Mouse (Mus musculus) liver, adult 2 months (tissue): ENCODE measurements around the gene Efcab5. TPM values are rescaled to one million over a fixed set of nuclear protein-coding genes. Genes with fewer than 3 reads are reported as not detected.
A peak's percentile ranks its signal among the peaks of the same experiment; 100 is the strongest.
"Not testable (repeated sequence)": the region's sequence is repeated elsewhere in the genome, so short reads cannot be mapped to it uniquely, and the experiment has no call there.

Experiments
- DNase-seq: peaks from one replicate; pipeline ENCODE4 v3.0.0-alpha.2; 2011; ENCODE audit warnings: low read depth, low spot score; ENCODE audit errors: extremely low read depth
- H3K27ac ChIP-seq: fragments of 200-500 bp; replicated peaks from 2 replicates; pipeline ENCODE4 v1.5.1; 2012; ENCODE audit warnings: low read depth, mild to moderate bottlenecking, control low read depth, inconsistent platforms, low read length; ENCODE audit not compliant: insufficient read depth
- H3K27me3 ChIP-seq: fragments of 200-500 bp; 2 replicates; pipeline ENCODE4 v1.6.1; 2012; ENCODE audit warnings: mild to moderate bottlenecking, moderate library complexity, low read length, inconsistent platforms; ENCODE audit not compliant: control insufficient read depth, insufficient read depth
- H3K36me3 ChIP-seq: fragments of 200-500 bp; 2 replicates; pipeline ENCODE4 v1.6.1; 2012; ENCODE audit warnings: low read length, inconsistent platforms; ENCODE audit not compliant: control insufficient read depth, insufficient read depth
- H3K4me1 ChIP-seq: fragments of 200-500 bp; 2 replicates; pipeline ENCODE4 v1.6.1; 2011; ENCODE audit warnings: low read length; ENCODE audit not compliant: control insufficient read depth, insufficient read depth
- H3K4me3 ChIP-seq: fragments of 200-500 bp; 2 replicates; pipeline ENCODE4 v1.5.1; 2011; ENCODE audit warnings: low read depth, mild to moderate bottlenecking, control low read depth, low read length, moderate library complexity; ENCODE audit not compliant: insufficient read depth
- H3K79me2 ChIP-seq: fragments of 200-500 bp; 2 replicates; pipeline ENCODE4 v1.6.1; 2012; ENCODE audit warnings: inconsistent platforms, mild to moderate bottlenecking, low read length, moderate library complexity; ENCODE audit not compliant: control insufficient read depth, insufficient read depth
- H3K9ac ChIP-seq: fragments of 200-500 bp; 2 replicates; pipeline ENCODE4 v1.6.1; 2012; ENCODE audit warnings: low read depth, mild to moderate bottlenecking, control low read depth, inconsistent platforms, low read length
- CTCF ChIP-seq: fragments of 200-500 bp; IDR thresholded peaks from 2 replicates; pipeline ENCODE4 v1.5.1; 2011; ENCODE audit warnings: low read depth, low read length, control low read depth
- POLR2A ChIP-seq: fragments of 200-500 bp; IDR thresholded peaks from 2 replicates; pipeline ENCODE4 v1.6.1; 2011; ENCODE audit warnings: low read length, control low read depth; ENCODE audit not compliant: insufficient read depth; ENCODE audit errors: extremely low read depth
- WGBS: fragments of 180-500 bp; shearing (Covaris S2); methylation state at CpG from one replicate; pipeline ENCODE4 v1.1.7; 2018; 5-methylcytosine and 5-hydroxymethylcytosine counted together
- polyA plus RNA-seq: library from polyadenylated mRNA; depleted of rRNA; stranded (reverse); fragments of >200 nt; gene quantifications from 2 replicates; pipeline ENCODE4 v1.2.3, GENCODE M21; 2012
- total RNA-seq: library from RNA; depleted of rRNA; stranded (reverse); fragments of >200 nt; gene quantifications from 2 replicates; pipeline ENCODE4 v1.2.3, GENCODE M21; 2014

Efcab5 gene
- total and polyA plus RNA-seq, 2 experiments: 0.09 TPM; not detected in 1

DNA sequence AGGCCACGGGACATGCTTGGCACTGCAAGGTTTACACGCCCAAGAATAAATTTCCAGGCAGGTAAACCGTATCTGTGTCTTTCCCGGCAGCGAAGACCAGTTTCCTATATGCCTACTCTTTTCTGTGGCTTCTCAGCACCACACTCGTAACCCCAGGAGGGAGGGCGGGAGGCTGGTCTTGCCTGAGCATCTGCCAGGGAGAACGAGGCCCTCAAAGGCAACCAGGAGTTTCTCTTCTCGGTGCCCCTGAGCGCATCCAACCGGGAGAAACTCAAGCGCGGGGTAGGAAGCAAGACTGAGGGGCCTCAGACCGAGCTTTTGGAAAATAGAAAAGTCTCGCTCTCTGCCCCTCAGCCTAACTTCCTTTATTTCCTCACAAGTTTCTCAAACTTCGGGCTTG lies 111.0 kb downstream of the Efcab5 start:
- Histone ChIP-seq H3K79me2 (peaks cover 19% of the 10 kb centered on the region; the same call in 1 of the 2 replicates), H3K9ac (peak overlapping the region; percentile 58), H3K27ac (no peak overlapping the region), H3K4me1 (no peaks in the 10 kb centered on the region), H3K36me3 (peaks cover 13% of the 10 kb centered on the region), H3K4me3 (peak overlapping the region; percentile 77), H3K27me3 (no peaks in the 10 kb centered on the region)
- WGBS: 2% methylated on average over 16 of the region's 16 CpGs
- TF ChIP-seq POLR2A (no peak), CTCF (no peak)
- peak; percentile 12 for DNase-seq

DNA sequence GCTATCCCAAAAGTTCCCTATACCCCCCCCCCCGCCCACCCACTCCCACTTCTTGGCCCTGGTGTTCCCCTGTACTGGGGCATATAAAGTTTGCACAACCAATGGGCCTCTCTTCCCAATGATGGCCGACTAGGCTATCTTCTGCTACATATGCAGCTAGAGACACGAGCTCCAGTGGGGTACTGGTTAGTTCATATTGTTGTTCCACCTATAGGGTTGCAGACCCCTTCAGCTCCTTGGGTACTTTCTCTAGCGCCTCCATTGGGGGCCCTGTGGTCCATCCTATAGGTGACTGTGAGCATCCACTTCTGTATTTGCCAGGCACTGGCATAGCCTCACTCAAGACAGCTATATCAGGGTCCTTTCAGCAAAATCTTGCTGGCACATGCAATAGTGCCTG lies 111.4 kb downstream of the Efcab5 start:
- H3K9ac ChIP-seq: peak overlapping the region; percentile 58; the same call in 1 of the 2 replicates
- peaks cover 21% of the 10 kb centered on the region; the same call in 1 of the 2 replicates for H3K79me2 ChIP-seq
- H3K4me1 ChIP-seq, H3K27ac ChIP-seq, DNase-seq, H3K27me3 ChIP-seq: not testable (repeated sequence)
- H3K36me3 ChIP-seq: peaks cover 13% of the 10 kb centered on the region
- 63% methylated on average over 4 of the region's 4 CpGs for WGBS
- peak overlapping the region; percentile 77 for H3K4me3 ChIP-seq

- TF ChIP-seq POLR2A (no peak), CTCF (peak; percentile 9; the same call in 1 of the 2 replicates)
- peak; percentile 14 for DNase-seq
- peaks cover 17% of the 10 kb centered on the region for H3K36me3 ChIP-seq
Measured at GRCm38 (mm10) chr11:77070721-77071120, 118.0 kb downstream of the Efcab5 start.

GRCm38 (mm10) chr11:77068825-77069224 lies 119.9 kb downstream of the Efcab5 start:
- Histone ChIP-seq H3K79me2 (peaks cover 9% of the 10 kb centered on the region; the same call in 1 of the 2 replicates), H3K36me3 (peaks cover 9% of the 10 kb centered on the region), H3K27me3 (no peaks in the 10 kb centered on the region), H3K27ac (no peak overlapping the region), H3K9ac (no peak overlapping the region), H3K4me1 (no peaks in the 10 kb centered on the region), H3K4me3 (no peak overlapping the region)
- DNase-seq: no peak
- TF ChIP-seq POLR2A (no peak), CTCF (no peak)
- 68% methylated on average over 4 of the region's 4 CpGs for WGBS

More at GRCm38 (mm10) chr11:77070721-77071120, 118.0 kb downstream of the Efcab5 start:
- H3K27ac ChIP-seq: no peak overlapping the region
- H3K79me2 ChIP-seq: peaks cover 15% of the 10 kb centered on the region; the same call in 1 of the 2 replicates
- H3K4me1 ChIP-seq: no peaks in the 10 kb centered on the region
- H3K4me3 ChIP-seq: no peak overlapping the region
- 74% methylated on average over 4 of the region's 4 CpGs for WGBS
- H3K27me3 ChIP-seq: no peaks in the 10 kb centered on the region
- H3K9ac ChIP-seq: no peak overlapping the region

DNA sequence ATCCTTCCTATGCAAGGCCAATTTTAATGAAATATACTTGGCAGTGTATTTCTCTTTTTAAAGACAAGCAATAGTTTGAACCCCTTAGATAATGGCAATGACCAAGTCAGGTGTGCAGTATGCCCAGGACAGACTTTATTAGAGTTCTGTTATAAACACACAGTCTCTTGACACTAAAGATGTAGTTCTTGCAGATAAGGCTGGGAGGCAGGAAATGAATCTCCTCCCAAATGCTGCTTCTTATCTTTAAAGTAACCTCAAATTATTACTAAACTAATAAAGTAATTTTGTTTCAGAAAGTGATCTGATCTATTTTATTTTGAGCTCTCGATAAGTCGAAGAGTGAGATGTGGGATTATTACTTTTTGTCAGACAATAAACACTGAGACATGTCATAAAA lies 125.4 kb downstream of the Efcab5 start:
- 86% methylated on average over 2 of the region's 2 CpGs for WGBS
- no peaks in the 10 kb centered on the region for H3K4me1 ChIP-seq
- no peaks in the 10 kb centered on the region; the same call in 1 of the 2 replicates for H3K79me2 ChIP-seq
- H3K4me3 ChIP-seq: no peak overlapping the region
- TF ChIP-seq POLR2A (no peak), CTCF (no peak)
- DNase-seq: no peak
- H3K27ac ChIP-seq: no peak overlapping the region
- H3K27me3 ChIP-seq: no peaks in the 10 kb centered on the region
- H3K36me3 ChIP-seq: peaks cover 4% of the 10 kb centered on the region; the same call in 1 of the 2 replicates
- H3K9ac ChIP-seq: no peak overlapping the region

- H3K4me1 ChIP-seq: no peaks in the 10 kb centered on the region
- DNase-seq: no peak
- TF ChIP-seq CTCF (no peak), POLR2A (no peak)
- H3K27me3 ChIP-seq: no peaks in the 10 kb centered on the region
- no peak overlapping the region for H3K9ac ChIP-seq
- 80% methylated on average over 5 of the region's 5 CpGs for WGBS
- no peaks in the 10 kb centered on the region; the same call in 1 of the 2 replicates for H3K79me2 ChIP-seq
- no peak overlapping the region for H3K27ac ChIP-seq
- H3K4me3 ChIP-seq: no peak overlapping the region
- peaks cover 4% of the 10 kb centered on the region; the same call in 1 of the 2 replicates for H3K36me3 ChIP-seq
Measured at GRCm38 (mm10) chr11:77061951-77062350, 126.8 kb downstream of the Efcab5 start.
